Mouse (Mus musculus): Measurements from ENCODE around the gene Meis3.

GRCm38 (mm10) chr7:16187494-16187893 is 12.6 kb downstream of the Meis3 start:
- TF ChIP-seq POLR2A (IDR thresholded peaks at IDR 0.05; ENCODE audit: low read depth, low read length) (no peak), CTCF (IDR thresholded peaks at IDR 0.05; ENCODE audit: borderline replicate concordance, insufficient read depth, low read length) (no peak)

All from embryonic fibroblast, embryonic 13.5 days (primary cell).